Mouse (Mus musculus): ENCODE measurements around the gene Gm5965.
"Not testable (repeated sequence)": the region's sequence is repeated elsewhere in the genome, so short reads cannot be mapped to it uniquely, and the experiment has no call there.

Gene Gm5965

GRCm38 (mm10) chr16:88777596-88777995 lies at the start of gene Gm5965:
Gene Gm5965, plus strand, starts transcription at chr16:88777896.
- DNase-seq = no peak

GRCm38 (mm10) chr16:88728812-88729275 lies 48.9 kb upstream of the Gm5965 start, which contains the start of gene Krtap13-1:
Gene Krtap13-1, plus strand, starts transcription at chr16:88728862.
- DNase-seq = no peak

GRCm38 (mm10) chr16:88735391-88735790 lies 42.3 kb upstream of the Gm5965 start:
- no peak for DNase-seq

DNA sequence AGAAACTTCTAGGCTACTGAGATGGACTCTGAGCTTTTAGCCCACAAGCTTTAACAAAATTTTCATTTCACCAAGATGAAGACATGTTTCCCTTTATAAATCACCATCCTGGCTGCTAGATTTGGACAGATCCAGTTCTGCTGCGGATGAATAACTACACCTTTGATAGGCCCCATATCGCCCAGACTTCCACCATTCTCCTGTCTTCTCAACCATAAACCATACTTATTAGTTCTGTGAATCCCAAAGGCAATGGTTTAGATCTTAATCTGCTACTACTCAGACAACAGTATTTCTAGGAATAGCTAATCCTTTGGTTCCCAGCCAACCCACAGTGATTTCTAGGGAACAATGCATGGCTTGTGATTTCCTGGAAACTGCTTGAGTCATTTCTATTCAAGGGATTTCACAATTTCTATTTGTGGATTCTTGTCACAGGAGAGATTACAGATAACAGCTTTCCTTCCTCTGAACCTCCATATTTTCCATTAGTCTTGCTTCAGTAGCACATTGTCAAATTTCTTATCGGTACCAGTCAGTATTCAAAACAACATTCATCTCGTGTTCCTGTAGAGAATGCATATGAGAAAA lies 32.9 kb upstream of the Gm5965 start:
- DNase-seq = no peak

DNA sequence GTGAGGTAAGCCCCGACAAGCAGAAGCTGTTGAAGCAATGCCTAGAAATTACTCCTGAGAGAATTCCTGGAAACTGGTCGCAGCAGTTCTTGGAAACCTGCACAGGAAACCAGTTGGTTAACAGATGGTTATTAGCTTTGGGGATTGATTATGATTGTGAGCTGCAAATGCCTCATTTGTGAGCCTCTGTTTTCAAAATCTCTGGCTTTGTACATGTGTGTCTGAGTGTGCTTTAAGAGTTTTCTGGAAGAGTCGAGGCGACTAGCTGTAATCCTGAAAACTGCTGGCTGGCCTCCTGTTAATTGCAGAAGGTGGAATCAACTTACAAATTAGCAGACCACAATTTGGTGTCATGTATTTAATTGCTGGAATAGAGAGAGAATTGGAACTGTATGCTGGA lies 29.8 kb upstream of the Gm5965 start:
- no peak for DNase-seq

DNA sequence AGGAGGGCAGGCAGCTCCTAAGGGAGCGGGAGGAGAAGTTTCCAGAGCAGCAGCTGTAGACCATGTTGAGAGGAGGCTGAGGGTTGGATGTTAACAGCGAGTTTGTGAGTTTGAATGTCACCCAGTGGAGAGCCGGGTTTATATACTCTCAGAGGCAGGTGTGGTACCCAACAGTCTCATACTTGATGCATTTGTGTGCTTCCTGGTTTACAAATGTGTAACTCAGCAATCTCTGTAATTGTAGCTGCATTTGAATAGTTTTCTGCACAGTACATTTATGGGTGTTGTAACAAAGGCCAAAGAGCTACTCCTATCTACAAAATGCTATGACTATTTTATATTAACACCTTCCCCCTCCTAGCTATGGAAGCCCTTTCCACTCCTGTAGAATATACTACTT lies 26.2 kb upstream of the Gm5965 start, which contains the start of gene Krtap13:
Gene Krtap13, minus strand, starts transcription at position 101 of the 400 bp plus-strand sequence.
- DNase-seq = not testable (repeated sequence)

GRCm38 (mm10) chr16:88758547-88758946 lies 19.1 kb upstream of the Gm5965 start, which contains the start of gene 2310034C09Rik:
Gene 2310034C09Rik, plus strand, starts transcription at chr16:88758847.
- not testable (repeated sequence) for DNase-seq

- no peak for DNase-seq
Measured at GRCm38 (mm10) chr16:88774106-88774505, 3.6 kb upstream of the Gm5965 start, which contains the start of gene 2310057N15Rik. Gene 2310057N15Rik, minus strand, starts transcription at chr16:88774206.

GRCm38 (mm10) chr16:88786786-88787185 lies 9.1 kb downstream of the Gm5965 start:
- no peak for DNase-seq

DNA sequence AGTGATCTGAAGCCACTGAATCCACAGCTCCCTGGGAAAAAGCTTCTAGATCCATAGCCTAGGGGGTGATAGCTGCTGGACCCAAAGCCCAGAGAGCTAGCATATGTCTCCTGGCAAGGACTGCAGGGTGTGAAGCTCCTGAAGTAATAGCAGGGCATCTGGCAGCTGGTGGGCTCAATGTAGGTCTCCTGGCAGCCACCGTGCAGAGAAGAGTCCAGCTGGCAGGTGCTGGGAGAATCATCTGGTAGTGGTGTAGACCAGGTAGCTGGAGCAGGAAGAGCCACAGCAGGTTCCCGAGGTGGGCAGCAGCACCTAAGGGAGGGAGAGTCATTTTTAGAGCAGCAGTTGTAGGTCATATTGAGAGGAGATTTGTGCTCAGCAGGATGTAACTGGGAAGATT lies 34.1 kb downstream of the Gm5965 start, which contains the start of gene Gm20741:
Gene Gm20741, minus strand, starts transcription at position 394 of the 400 bp plus-strand sequence.
- DNase-seq = no peak

GRCm38 (mm10) chr16:88820066-88820465 lies 42.4 kb downstream of the Gm5965 start, which contains the start of gene Krtap15:
Gene Krtap15, plus strand, starts transcription at chr16:88820215.
- DNase-seq = no peak

DNA sequence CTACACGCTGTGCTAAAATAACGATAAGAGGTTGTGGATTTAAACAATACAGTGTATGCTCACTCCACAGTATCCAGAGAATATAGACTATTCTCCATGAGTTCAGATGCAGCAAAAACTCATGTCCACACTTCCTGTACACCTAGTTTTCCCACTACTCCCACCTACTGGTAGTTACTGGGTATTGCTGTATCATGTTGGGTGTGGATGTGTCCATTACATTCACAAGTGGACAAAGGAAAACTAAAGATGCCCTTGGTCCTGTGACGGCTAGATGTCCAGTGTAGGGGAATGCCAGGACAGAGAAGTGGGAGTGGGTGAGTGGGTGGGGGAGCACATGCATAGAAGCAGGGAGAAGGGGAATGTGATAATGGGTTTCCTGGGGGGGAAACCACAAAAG lies 46.0 kb downstream of the Gm5965 start:
- DNase-seq = no peak

DNA sequence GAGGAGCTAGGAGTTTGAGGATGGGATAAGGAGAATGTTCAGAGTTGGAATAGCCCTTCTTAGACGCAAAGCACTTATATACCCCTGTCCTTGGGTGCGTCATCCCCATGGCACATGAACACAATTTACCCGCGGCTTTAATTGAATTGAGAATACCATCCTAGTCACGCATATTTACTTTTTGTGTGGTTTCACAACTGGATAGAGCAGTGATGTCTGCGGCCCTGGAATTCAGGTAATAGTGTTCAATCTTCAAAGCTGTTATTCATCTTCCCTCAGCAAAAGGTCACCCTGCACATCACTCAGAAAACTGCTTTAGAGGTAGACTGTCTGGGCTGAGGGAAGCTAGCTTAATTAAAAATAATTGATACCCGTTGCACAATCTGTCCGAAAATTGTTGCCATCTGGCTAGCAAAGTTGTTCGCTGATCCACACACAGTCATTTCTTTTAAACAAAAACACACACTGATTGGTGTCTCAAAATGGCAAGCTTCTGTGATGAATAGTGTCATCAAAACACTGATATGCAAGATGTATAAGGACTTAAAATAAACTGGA lies 48.5 kb downstream of the Gm5965 start, which contains the start of gene Krtap14:
Gene Krtap14, minus strand, starts transcription at position 51 of the 558 bp plus-strand sequence.
- no peak for DNase-seq

GRCm38 (mm10) chr16:88826978-88827377 lies 49.3 kb downstream of the Gm5965 start:
- no peak for DNase-seq

Measured in thymus, postnatal 25 days (tissue).